Mouse (Mus musculus): ENCODE data around the gene Ros1.
A peak's percentile ranks its signal among the peaks of the same experiment; 100 is the strongest.

Ros1 gene

GRCm38 (mm10) chr10:52194957-52195852, at the start of gene Ros1:
TSS of gene Ros1 (minus strand) at chr10:52195244.
- DNase-seq: no peak

- DNase-seq: no peak
Observed at GRCm38 (mm10) chr10:52242680-52243323, 47.8 kb upstream of the Ros1 start.

- DNase-seq: no peak
Observed at GRCm38 (mm10) chr10:52242015-52242414, 47.0 kb upstream of the Ros1 start.

GRCm38 (mm10) chr10:52235461-52235860, 40.4 kb upstream of the Ros1 start:
- DNase-seq: no peak

- DNase-seq: no peak
Observed at GRCm38 (mm10) chr10:52234654-52234981, 39.6 kb upstream of the Ros1 start.

GRCm38 (mm10) chr10:52233969-52234653, 39.1 kb upstream of the Ros1 start:
- DNase-seq: no peak

GRCm38 (mm10) chr10:52233301-52233968, 38.4 kb upstream of the Ros1 start, which contains the start of gene Dcbld1:
TSS of gene Dcbld1 (plus strand) at chr10:52233619.
- DNase-seq: peak; percentile 56

GRCm38 (mm10) chr10:52232196-52233176, 37.4 kb upstream of the Ros1 start:
- peak; percentile 24 for DNase-seq

- DNase-seq: no peak
Observed at GRCm38 (mm10) chr10:52219600-52219999, 24.6 kb upstream of the Ros1 start.

- DNase-seq: no peak
Observed at GRCm38 (mm10) chr10:52217564-52217934, 22.5 kb upstream of the Ros1 start.

GRCm38 (mm10) chr10:52216797-52217563, 21.9 kb upstream of the Ros1 start:
- DNase-seq: peak; percentile 30

GRCm38 (mm10) chr10:52215267-52215818, 20.3 kb upstream of the Ros1 start:
- no peak for DNase-seq

GRCm38 (mm10) chr10:52204006-52204405, 9.0 kb upstream of the Ros1 start:
- DNase-seq: no peak

GRCm38 (mm10) chr10:52185900-52186299, 9.1 kb downstream of the Ros1 start:
- DNase-seq: no peak

- DNase-seq: no peak
Observed at GRCm38 (mm10) chr10:52182878-52183277, 12.2 kb downstream of the Ros1 start.

GRCm38 (mm10) chr10:52174376-52174775, 20.7 kb downstream of the Ros1 start:
- DNase-seq: no peak

GRCm38 (mm10) chr10:52170489-52170888, 24.6 kb downstream of the Ros1 start:
- DNase-seq: no peak

GRCm38 (mm10) chr10:52169841-52170240, 25.2 kb downstream of the Ros1 start:
- no peak for DNase-seq

GRCm38 (mm10) chr10:52165376-52165775, 29.7 kb downstream of the Ros1 start:
- DNase-seq: no peak

- DNase-seq: no peak
Observed at GRCm38 (mm10) chr10:52160604-52161003, 34.4 kb downstream of the Ros1 start.

- no peak for DNase-seq
Observed at GRCm38 (mm10) chr10:52159704-52160103, 35.3 kb downstream of the Ros1 start.
